Mouse (Mus musculus): ENCODE measurements around the gene Ahcyl1. TPM values are rescaled to one million over a fixed set of nuclear protein-coding genes. Genes with fewer than 3 reads are reported as not detected.
A peak's percentile ranks its signal among the peaks of the same experiment; 100 is the strongest.

Ahcyl1 gene
- total and polyA plus RNA-seq, 2 experiments from 2014 or later = 32.0 to 43.3 TPM

DNA sequence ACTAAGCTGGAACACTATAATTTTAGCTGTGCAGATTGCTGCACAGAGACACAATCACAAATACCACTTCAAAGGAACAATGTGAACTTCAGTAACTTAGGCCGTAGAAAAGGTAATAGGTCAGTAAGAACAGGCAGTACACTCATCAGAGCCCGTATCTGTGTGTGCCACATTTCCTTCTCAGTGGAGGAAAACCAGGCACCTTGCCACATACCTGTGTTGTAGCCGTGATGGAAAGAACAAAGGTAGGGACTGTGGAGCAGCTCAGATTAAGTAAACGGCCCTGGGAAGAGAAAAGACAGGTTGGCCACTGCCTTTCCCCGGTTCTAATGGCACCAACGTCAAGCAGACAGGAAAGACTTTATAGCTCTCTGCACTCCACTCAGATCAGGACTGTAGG lies 28.9 kb downstream of the Ahcyl1 start:
- H3K4me2 ChIP-seq (ENCODE audit: low read depth, low read length) = no peak overlapping the region
- TF ChIP-seq EP300 (IDR thresholded peaks at IDR 0.05; ENCODE audit: low read depth) (no peak), CTCF (IDR thresholded peaks at IDR 0.05; ENCODE audit: low read depth) (no peak)
- WGBS = 73% methylated on average over 6 of the region's 6 CpGs
- DNase-seq (ENCODE audit: low spot score) = no peak
- no peak overlapping the region for H3K9ac ChIP-seq (replicated peaks; ENCODE audit: low read depth, low read length)
- no peak overlapping the region for H3K4me3 ChIP-seq (ENCODE audit: low read depth, low read length)
- H3K4me1 ChIP-seq (ENCODE audit: control insufficient read depth, insufficient read depth) = no peaks in the 10 kb centered on the region
- no peaks in the 10 kb centered on the region for H3K27me3 ChIP-seq (ENCODE audit: control insufficient read depth, insufficient read depth, low read length)
- no peak for ATAC-seq (ENCODE audit: insufficient read depth, low read depth)
- peaks cover 95% of the 10 kb centered on the region for H3K36me3 ChIP-seq (replicated peaks; ENCODE audit: control insufficient read depth, insufficient read depth, low read length)
- no peak overlapping the region for H3K27ac ChIP-seq (ENCODE audit: low read depth)
- H3K9me3 ChIP-seq (replicated peaks; ENCODE audit: control insufficient read depth, low read length) = no peaks in the 10 kb centered on the region

DNA sequence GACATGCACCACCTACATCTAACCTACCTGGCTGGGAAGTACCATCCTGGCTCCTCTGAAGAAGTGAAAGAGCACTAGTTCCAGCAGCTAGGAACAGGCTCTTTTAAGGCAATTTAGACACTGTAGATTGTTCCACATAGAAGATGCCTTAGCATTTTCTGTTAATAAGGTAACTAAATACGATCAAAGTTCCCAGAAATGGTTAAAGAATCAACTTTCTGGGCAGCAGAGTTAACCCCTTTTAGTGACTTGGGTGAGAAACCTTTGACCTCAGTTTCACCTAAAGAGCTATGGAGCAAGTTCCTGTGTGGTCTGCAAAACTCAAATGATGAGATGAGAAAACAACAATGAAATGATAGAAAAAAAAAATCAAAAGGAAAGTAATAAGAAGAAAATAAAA lies 31.7 kb downstream of the Ahcyl1 start:
- no peak overlapping the region for H3K4me2 ChIP-seq (ENCODE audit: low read depth, low read length)
- 96% methylated on average over 1 of the region's 1 CpGs for WGBS
- no peak overlapping the region for H3K9ac ChIP-seq (replicated peaks; ENCODE audit: low read depth, low read length)
- no peaks in the 10 kb centered on the region for H3K27me3 ChIP-seq (ENCODE audit: control insufficient read depth, insufficient read depth, low read length)
- TF ChIP-seq EP300 (IDR thresholded peaks at IDR 0.05; ENCODE audit: low read depth) (no peak), CTCF (IDR thresholded peaks at IDR 0.05; ENCODE audit: low read depth) (no peak)
- H3K4me3 ChIP-seq (ENCODE audit: low read depth, low read length) = no peak overlapping the region
- DNase-seq (ENCODE audit: low spot score) = no peak
- no peak overlapping the region for H3K27ac ChIP-seq (ENCODE audit: low read depth)
- no peaks in the 10 kb centered on the region for H3K4me1 ChIP-seq (ENCODE audit: control insufficient read depth, insufficient read depth)
- H3K9me3 ChIP-seq (replicated peaks; ENCODE audit: control insufficient read depth, low read length) = no peaks in the 10 kb centered on the region
- ATAC-seq (ENCODE audit: insufficient read depth, low read depth) = no peak
- H3K36me3 ChIP-seq (replicated peaks; ENCODE audit: control insufficient read depth, insufficient read depth, low read length) = peaks cover 96% of the 10 kb centered on the region

DNA sequence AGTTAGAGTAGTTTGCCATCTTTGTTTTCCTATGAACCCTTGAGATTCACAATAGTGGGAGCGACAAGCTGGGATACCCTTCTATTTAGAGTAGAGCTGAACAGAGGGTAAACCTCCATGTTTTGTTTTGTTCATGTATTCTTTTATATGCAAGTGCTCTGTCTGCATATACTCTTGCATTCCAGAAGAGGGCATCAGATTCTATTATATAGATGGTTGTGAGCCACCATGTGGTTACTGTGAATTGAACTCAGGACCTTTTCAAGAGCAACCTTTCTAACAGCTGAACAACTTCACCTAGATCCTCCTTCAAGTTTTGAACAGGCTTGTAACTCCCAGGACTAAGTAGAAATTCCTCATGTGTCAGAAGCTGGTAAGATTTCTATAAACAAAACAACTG lies 37.4 kb downstream of the Ahcyl1 start:
- ATAC-seq (ENCODE audit: insufficient read depth, low read depth) = no peak
- no peak for TF ChIP-seq EP300 (IDR thresholded peaks at IDR 0.05; ENCODE audit: low read depth)
- no peak for TF ChIP-seq CTCF (IDR thresholded peaks at IDR 0.05; ENCODE audit: low read depth)
- peaks cover 54% of the 10 kb centered on the region for H3K36me3 ChIP-seq (replicated peaks; ENCODE audit: control insufficient read depth, insufficient read depth, low read length)

GRCm38 (mm10) chr3:107656888-107657287 lies 39.5 kb downstream of the Ahcyl1 start:
- H3K4me1 ChIP-seq (ENCODE audit: control insufficient read depth, insufficient read depth) = no peaks in the 10 kb centered on the region
- no peak overlapping the region for H3K27ac ChIP-seq (ENCODE audit: low read depth)
- TF ChIP-seq CTCF (IDR thresholded peaks at IDR 0.05; ENCODE audit: low read depth) = no peak
- TF ChIP-seq EP300 (IDR thresholded peaks at IDR 0.05; ENCODE audit: low read depth) = no peak
- H3K4me2 ChIP-seq (ENCODE audit: low read depth, low read length) = no peak overlapping the region
- ATAC-seq (ENCODE audit: insufficient read depth, low read depth) = no peak
- no peak overlapping the region for H3K9ac ChIP-seq (replicated peaks; ENCODE audit: low read depth, low read length)
- no peaks in the 10 kb centered on the region for H3K9me3 ChIP-seq (replicated peaks; ENCODE audit: control insufficient read depth, low read length)
- H3K36me3 ChIP-seq (replicated peaks; ENCODE audit: control insufficient read depth, insufficient read depth, low read length) = peaks cover 35% of the 10 kb centered on the region
- no peak for DNase-seq (ENCODE audit: low spot score)
- H3K4me3 ChIP-seq (ENCODE audit: low read depth, low read length) = no peak overlapping the region
- H3K27me3 ChIP-seq (ENCODE audit: control insufficient read depth, insufficient read depth, low read length) = no peaks in the 10 kb centered on the region
- WGBS = 75% methylated on average over 4 of the region's 4 CpGs

More for the DNA sequence above, 37.4 kb downstream of the Ahcyl1 start:
- H3K9ac ChIP-seq (replicated peaks; ENCODE audit: low read depth, low read length) = no peak overlapping the region
- H3K4me3 ChIP-seq (ENCODE audit: low read depth, low read length) = no peak overlapping the region
- no peak for DNase-seq (ENCODE audit: low spot score)
- H3K27ac ChIP-seq (ENCODE audit: low read depth) = no peak overlapping the region
- no peaks in the 10 kb centered on the region for H3K9me3 ChIP-seq (replicated peaks; ENCODE audit: control insufficient read depth, low read length)
- no peak overlapping the region for H3K4me2 ChIP-seq (ENCODE audit: low read depth, low read length)
- H3K27me3 ChIP-seq (ENCODE audit: control insufficient read depth, insufficient read depth, low read length) = no peaks in the 10 kb centered on the region
- WGBS = 81% methylated on average over 1 of the region's 1 CpGs
- no peaks in the 10 kb centered on the region for H3K4me1 ChIP-seq (ENCODE audit: control insufficient read depth, insufficient read depth)

DNA sequence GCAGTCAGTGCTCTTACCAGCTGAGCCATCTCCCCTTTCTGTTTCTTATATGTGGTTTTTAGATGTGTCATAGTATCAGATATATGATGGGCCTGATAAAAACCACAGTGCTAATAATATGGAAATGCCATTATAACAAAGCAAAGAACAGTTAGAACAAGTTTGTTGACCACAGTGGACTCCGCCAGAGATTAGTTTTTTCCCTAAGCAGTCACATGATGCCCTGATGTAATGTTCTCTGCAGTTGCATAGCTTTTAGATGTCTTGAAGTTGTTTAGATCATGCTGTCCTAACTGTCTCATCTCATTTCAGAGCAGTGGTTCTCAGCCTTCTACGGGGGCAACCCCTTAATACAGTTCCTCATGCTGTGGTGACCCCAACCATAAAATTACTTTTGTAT lies 40.2 kb downstream of the Ahcyl1 start:
- H3K27ac ChIP-seq (ENCODE audit: low read depth) = no peak overlapping the region
- H3K4me2 ChIP-seq (ENCODE audit: low read depth, low read length) = no peak overlapping the region
- peaks cover 30% of the 10 kb centered on the region for H3K36me3 ChIP-seq (replicated peaks; ENCODE audit: control insufficient read depth, insufficient read depth, low read length)
- no peaks in the 10 kb centered on the region for H3K27me3 ChIP-seq (ENCODE audit: control insufficient read depth, insufficient read depth, low read length)
- WGBS = 89% methylated on average over 2 of the region's 2 CpGs
- no peak overlapping the region for H3K4me3 ChIP-seq (ENCODE audit: low read depth, low read length)
- ATAC-seq (ENCODE audit: insufficient read depth, low read depth) = 0 out of 2 replicates have a peak, but pooled peaks have one; percentile 8
- no peak for DNase-seq (ENCODE audit: low spot score)
- no peak overlapping the region for H3K9ac ChIP-seq (replicated peaks; ENCODE audit: low read depth, low read length)
- TF ChIP-seq EP300 (IDR thresholded peaks at IDR 0.05; ENCODE audit: low read depth) = no peak
- no peak for TF ChIP-seq CTCF (IDR thresholded peaks at IDR 0.05; ENCODE audit: low read depth)
- H3K9me3 ChIP-seq (replicated peaks; ENCODE audit: control insufficient read depth, low read length) = no peaks in the 10 kb centered on the region
- no peaks in the 10 kb centered on the region for H3K4me1 ChIP-seq (ENCODE audit: control insufficient read depth, insufficient read depth)

DNA sequence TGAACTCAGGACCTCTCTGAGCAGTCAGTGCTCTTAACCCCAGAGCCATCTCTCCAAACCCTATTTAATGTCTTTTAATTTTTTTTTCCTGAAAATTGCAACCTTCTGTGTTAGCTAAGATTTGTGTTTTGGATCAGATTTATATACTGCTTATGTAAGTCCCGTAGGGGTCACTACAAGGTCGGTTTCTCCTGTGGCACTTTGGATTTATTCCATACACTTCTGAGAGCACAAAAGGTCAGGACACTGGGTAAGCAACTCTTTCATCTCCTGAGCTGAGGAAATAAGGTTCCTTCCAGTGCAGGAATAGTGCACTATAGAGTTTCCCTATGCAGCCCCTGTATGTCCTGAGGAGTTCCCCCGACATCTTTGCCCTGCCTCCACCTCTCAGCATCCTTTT lies 40.9 kb downstream of the Ahcyl1 start:
- DNase-seq (ENCODE audit: low spot score) (peak; percentile 16), ATAC-seq (ENCODE audit: insufficient read depth, low read depth) (no peak)
- peaks cover 24% of the 10 kb centered on the region for H3K36me3 ChIP-seq (replicated peaks; ENCODE audit: control insufficient read depth, insufficient read depth, low read length)
- 77% methylated on average over 3 of the region's 3 CpGs for WGBS
- H3K4me3 ChIP-seq (ENCODE audit: low read depth, low read length) = no peak overlapping the region
- no peaks in the 10 kb centered on the region for H3K27me3 ChIP-seq (ENCODE audit: control insufficient read depth, insufficient read depth, low read length)
- no peak for TF ChIP-seq CTCF (IDR thresholded peaks at IDR 0.05; ENCODE audit: low read depth)
- no peak for TF ChIP-seq EP300 (IDR thresholded peaks at IDR 0.05; ENCODE audit: low read depth)
- H3K9ac ChIP-seq (replicated peaks; ENCODE audit: low read depth, low read length) = no peak overlapping the region
- H3K27ac ChIP-seq (ENCODE audit: low read depth) = no peak overlapping the region
- H3K4me2 ChIP-seq (ENCODE audit: low read depth, low read length) = no peak overlapping the region
- no peaks in the 10 kb centered on the region for H3K4me1 ChIP-seq (ENCODE audit: control insufficient read depth, insufficient read depth)
- H3K9me3 ChIP-seq (replicated peaks; ENCODE audit: control insufficient read depth, low read length) = no peaks in the 10 kb centered on the region

Data from heart, postnatal 0 days (tissue).